Mouse (Mus musculus) stomach, embryonic 16.5 days (tissue): ENCODE data around the gene Pnpo. TPM values are rescaled to one million over a fixed set of nuclear protein-coding genes. Genes with fewer than 3 reads are reported as not detected.
A peak's percentile ranks its signal among the peaks of the same experiment; 100 is the strongest.

Source experiments
- ATAC-seq: fragments of 200-750 bp; cut with Nextera tagmentation; 2 replicates; pipeline ENCODE4 v1.8.0; 2017; ENCODE audit warnings: moderate number of reproducible peaks, moderate TSS enrichment; ENCODE audit not compliant: insufficient read depth, low FRiP score
- H3K27ac ChIP-seq: fragments of 300-500 bp; sonication (generic); 2 replicates; pipeline ENCODE4 v1.5.1; 2014; ENCODE audit warnings: low read length
- H3K27me3 ChIP-seq: fragments of 300-500 bp; sonication (generic); 2 replicates; pipeline ENCODE4 v1.6.1; 2014; ENCODE audit warnings: low read length, control low read depth, mixed read lengths; ENCODE audit not compliant: control insufficient read depth, insufficient read depth
- H3K36me3 ChIP-seq: fragments of 300-500 bp; sonication (generic); 2 replicates; pipeline ENCODE4 v1.6.1; 2014; ENCODE audit warnings: low read length; ENCODE audit not compliant: control insufficient read depth, insufficient read depth
- H3K4me1 ChIP-seq: fragments of 300-500 bp; sonication (generic); 2 replicates; pipeline ENCODE4 v1.6.1; 2014; ENCODE audit warnings: low read length, control low read depth, mixed read lengths; ENCODE audit not compliant: control insufficient read depth, insufficient read depth
- H3K4me2 ChIP-seq: fragments of 300-500 bp; sonication (generic); 2 replicates; pipeline ENCODE4 v1.6.1; 2014; ENCODE audit warnings: low read depth, low read length, mixed read lengths
- H3K4me3 ChIP-seq: fragments of 300-500 bp; sonication (generic); replicated peaks from 2 replicates; pipeline ENCODE4 v1.5.1; 2014; ENCODE audit warnings: mild to moderate bottlenecking, low read length
- H3K9ac ChIP-seq: fragments of 300-500 bp; sonication (generic); 2 replicates; pipeline ENCODE4 v1.6.1; 2014; ENCODE audit warnings: low read length
- H3K9me3 ChIP-seq: fragments of 300-500 bp; sonication (generic); replicated peaks from 2 replicates; pipeline ENCODE4 v1.6.1; 2016; ENCODE audit warnings: low read length, control low read depth; ENCODE audit not compliant: control insufficient read depth
- WGBS: fragments of 180-500 bp; shearing (Covaris S2); extraction: QIAGEN DNeasy Blood & Tissue Kit; methylation state at CpG from one replicate; pipeline ENCODE4 v1.1.7; 2014; 5-methylcytosine and 5-hydroxymethylcytosine counted together
- polyA plus RNA-seq: library from polyadenylated mRNA; unstranded; fragments of >200 nt; fragmentation: Nextera tagmentation; extraction: Ambion mirVana; gene quantifications from 2 replicates; pipeline ENCODE4 v1.2.1, GENCODE M21; 2015

Gene Pnpo
- polyA plus RNA-seq, 1 experiment from 2014 or later, result 76.8 TPM

- Histone ChIP-seq H3K4me1 (peaks cover 30% of the 10 kb centered on the region), H3K4me2 (peak overlapping the region; percentile 28), H3K4me3 (0 out of 2 replicates have a peak overlapping the region, but pooled peaks have one; percentile 1), H3K9me3 (no peaks in the 10 kb centered on the region), H3K27ac (peak overlapping the region; percentile 68), H3K36me3 (no peaks in the 10 kb centered on the region), H3K9ac (0 out of 2 replicates have a peak overlapping the region, but pooled peaks have one; percentile 49), H3K27me3 (no peaks in the 10 kb centered on the region)
- no peak for ATAC-seq
- WGBS, result 67% methylated on average over 13 of the region's 13 CpGs
These were observed 23.2 kb upstream of the Pnpo start for GRCm38 (mm10) chr11:96966914-96967543.

GRCm38 (mm10) chr11:96966172-96966571 is 22.4 kb upstream of the Pnpo start:
- Histone ChIP-seq H3K27me3 (no peaks in the 10 kb centered on the region), H3K4me3 (no peak overlapping the region), H3K27ac (no peak overlapping the region), H3K4me1 (peaks cover 30% of the 10 kb centered on the region), H3K9me3 (no peaks in the 10 kb centered on the region), H3K9ac (no peak overlapping the region), H3K36me3 (no peaks in the 10 kb centered on the region), H3K4me2 (no peak overlapping the region)
- 81% methylated on average over 3 of the region's 3 CpGs for WGBS
- ATAC-seq, result no peak

- peaks cover 4% of the 10 kb centered on the region for H3K4me1 ChIP-seq
- peak overlapping the region; percentile 23; the same call in 1 of the 2 replicates for H3K9ac ChIP-seq
- no peak overlapping the region for H3K4me3 ChIP-seq
- H3K27ac ChIP-seq, result no peak overlapping the region
- 12% methylated on average over 8 of the region's 8 CpGs for WGBS
- no peaks in the 10 kb centered on the region for H3K27me3 ChIP-seq
- H3K36me3 ChIP-seq, result 0 out of 2 replicates have a peak, but pooled peaks cover 3% of the 10 kb centered on the region
- peak; percentile 77; the same call in 1 of the 2 replicates for ATAC-seq
- no peaks in the 10 kb centered on the region for H3K9me3 ChIP-seq
- H3K4me2 ChIP-seq, result no peak overlapping the region
These were observed 19.8 kb upstream of the Pnpo start for GRCm38 (mm10) chr11:96963580-96963979.

- Histone ChIP-seq H3K4me3 (no peak overlapping the region), H3K4me1 (peaks cover 11% of the 10 kb centered on the region; the same call in 1 of the 2 replicates), H3K9ac (no peak overlapping the region), H3K36me3 (peaks cover 9% of the 10 kb centered on the region), H3K4me2 (no peak overlapping the region), H3K9me3 (no peaks in the 10 kb centered on the region), H3K27me3 (no peaks in the 10 kb centered on the region), H3K27ac (no peak overlapping the region)
- no peak for ATAC-seq
- WGBS, result 93% methylated on average over 10 of the region's 10 CpGs
These were observed 13.4 kb upstream of the Pnpo start for GRCm38 (mm10) chr11:96957061-96957805.

GRCm38 (mm10) chr11:96956009-96956724 is 12.4 kb upstream of the Pnpo start:
- H3K36me3 ChIP-seq, result peaks cover 9% of the 10 kb centered on the region
- 51% methylated on average over 20 of the region's 20 CpGs for WGBS
- no peaks in the 10 kb centered on the region for H3K9me3 ChIP-seq
- H3K4me1 ChIP-seq, result peaks cover 11% of the 10 kb centered on the region; the same call in 1 of the 2 replicates
- peak; percentile 59 for ATAC-seq
- no peaks in the 10 kb centered on the region for H3K27me3 ChIP-seq
- peak overlapping the region; percentile 60; the same call in 1 of the 2 replicates for H3K27ac ChIP-seq
- H3K4me3 ChIP-seq, result no peak overlapping the region
- H3K9ac ChIP-seq, result no peak overlapping the region
- no peak overlapping the region for H3K4me2 ChIP-seq

- H3K27me3 ChIP-seq, result no peaks in the 10 kb centered on the region
- H3K4me2 ChIP-seq, result no peak overlapping the region
- H3K9ac ChIP-seq, result no peak overlapping the region
- peak; percentile 57; the same call in 1 of the 2 replicates for ATAC-seq
- WGBS, result 71% methylated on average over 4 of the region's 4 CpGs
- H3K4me1 ChIP-seq, result peaks cover 11% of the 10 kb centered on the region; the same call in 1 of the 2 replicates
- H3K36me3 ChIP-seq, result peaks cover 6% of the 10 kb centered on the region
- H3K9me3 ChIP-seq, result no peaks in the 10 kb centered on the region
- H3K4me3 ChIP-seq, result no peak overlapping the region
- H3K27ac ChIP-seq, result peak overlapping the region; percentile 60; the same call in 1 of the 2 replicates
These were observed 11.3 kb upstream of the Pnpo start for GRCm38 (mm10) chr11:96955094-96955493.

- 72% methylated on average over 6 of the region's 6 CpGs for WGBS
- peaks cover 12% of the 10 kb centered on the region; the same call in 1 of the 2 replicates for H3K4me1 ChIP-seq
These were observed 9.1 kb upstream of the Pnpo start for GRCm38 (mm10) chr11:96952896-96953295.

GRCm38 (mm10) chr11:96952426-96952825 is 8.6 kb upstream of the Pnpo start:
- peaks cover 15% of the 10 kb centered on the region; the same call in 1 of the 2 replicates for H3K4me1 ChIP-seq
- no peak overlapping the region for H3K4me2 ChIP-seq
- no peak overlapping the region for H3K9ac ChIP-seq
- H3K27me3 ChIP-seq, result no peaks in the 10 kb centered on the region
- peaks cover 6% of the 10 kb centered on the region for H3K36me3 ChIP-seq
- 72% methylated on average over 10 of the region's 10 CpGs for WGBS
- no peak overlapping the region for H3K27ac ChIP-seq
- no peaks in the 10 kb centered on the region for H3K9me3 ChIP-seq
- H3K4me3 ChIP-seq, result no peak overlapping the region
- ATAC-seq, result no peak

More at GRCm38 (mm10) chr11:96952896-96953295, 9.1 kb upstream of the Pnpo start:
- no peak overlapping the region for H3K4me2 ChIP-seq
- H3K4me3 ChIP-seq, result no peak overlapping the region
- no peak for ATAC-seq
- no peaks in the 10 kb centered on the region for H3K9me3 ChIP-seq
- H3K27me3 ChIP-seq, result no peaks in the 10 kb centered on the region
- H3K36me3 ChIP-seq, result peaks cover 6% of the 10 kb centered on the region
- no peak overlapping the region for H3K9ac ChIP-seq
- no peak overlapping the region for H3K27ac ChIP-seq
